Mouse (Mus musculus) adrenal gland, adult 8-10 months (tissue): ENCODE results near the gene Wdr76. TPM values are rescaled to one million over a fixed set of nuclear protein-coding genes. Genes with fewer than 3 reads are reported as not detected.
A peak's percentile ranks its signal among the peaks of the same experiment; 100 is the strongest.
"Not testable (repeated sequence)": the region's sequence is repeated elsewhere in the genome, so short reads cannot be mapped to it uniquely, and the experiment has no call there.

Source experiments
- DNase-seq: peaks from one replicate; pipeline ENCODE4 v3.0.0; 2022
- total RNA-seq, 4 experiments: library from RNA; stranded (reverse); gene quantifications; 2 replicates each; pipeline ENCODE4 v1.2.4; 2022

Gene Wdr76
- total RNA-seq, 4 experiments from 2014 or later: 2.6 to 6.1 (median 4.4) TPM

GRCm38 (mm10) chr2:121522006-121522405 is 15.5 kb downstream of the Wdr76 start:
- DNase-seq: no peak

GRCm38 (mm10) chr2:121522830-121523229 is 16.3 kb downstream of the Wdr76 start:
- not testable (repeated sequence) for DNase-seq

- no peak for DNase-seq
Measured at GRCm38 (mm10) chr2:121525056-121525455, 18.5 kb downstream of the Wdr76 start.

GRCm38 (mm10) chr2:121544829-121545228 is 38.3 kb downstream of the Wdr76 start:
- DNase-seq: no peak

- DNase-seq: no peak
Measured at GRCm38 (mm10) chr2:121549630-121550029, 43.1 kb downstream of the Wdr76 start.

- DNase-seq: no peak
Measured at GRCm38 (mm10) chr2:121551271-121551670, 44.7 kb downstream of the Wdr76 start.

GRCm38 (mm10) chr2:121563117-121563516 is 56.6 kb downstream of the Wdr76 start:
- DNase-seq: no peak

GRCm38 (mm10) chr2:121565911-121566310 is 59.4 kb downstream of the Wdr76 start:
- no peak for DNase-seq

GRCm38 (mm10) chr2:121570049-121570448 is 63.5 kb downstream of the Wdr76 start:
- no peak for DNase-seq

GRCm38 (mm10) chr2:121570999-121571655 is 64.6 kb downstream of the Wdr76 start:
- no peak for DNase-seq

- peak; percentile 64 for DNase-seq
Measured at GRCm38 (mm10) chr2:121571780-121572179, 65.3 kb downstream of the Wdr76 start.

- no peak for DNase-seq
Measured at GRCm38 (mm10) chr2:121574066-121574630, 67.6 kb downstream of the Wdr76 start.

GRCm38 (mm10) chr2:121575741-121576201 is 69.2 kb downstream of the Wdr76 start:
- peak; percentile 47 for DNase-seq

- DNase-seq: no peak
Measured at GRCm38 (mm10) chr2:121582809-121583376, 76.4 kb downstream of the Wdr76 start.

- peak; percentile 87 for DNase-seq
Measured at GRCm38 (mm10) chr2:121583468-121584116, 77.1 kb downstream of the Wdr76 start.

GRCm38 (mm10) chr2:121584705-121585104 is 78.2 kb downstream of the Wdr76 start:
- no peak for DNase-seq

GRCm38 (mm10) chr2:121587523-121588308 is 81.2 kb downstream of the Wdr76 start:
- DNase-seq: no peak

- no peak for DNase-seq
Measured at GRCm38 (mm10) chr2:121588309-121588694, 81.8 kb downstream of the Wdr76 start.

- DNase-seq: no peak
Measured at GRCm38 (mm10) chr2:121594131-121594530, 87.6 kb downstream of the Wdr76 start.
